Mouse (Mus musculus) gastrocnemius, adult 18-20 months (tissue): ENCODE results near the gene Ces4a. TPM values are rescaled to one million over a fixed set of nuclear protein-coding genes. Genes with fewer than 3 reads are reported as not detected.
"Not testable (repeated sequence)": the region's sequence is repeated elsewhere in the genome, so short reads cannot be mapped to it uniquely, and the experiment has no call there.

Source experiments
- DNase-seq: peaks from one replicate; pipeline ENCODE4 v3.0.0; 2021; ENCODE audit warnings: low spot score
- total RNA-seq, 2 experiments: library from RNA; stranded (reverse); gene quantifications; 2 replicates each; pipeline ENCODE4 v1.2.3; 2021

Gene Ces4a
- total RNA-seq, 2 experiments from 2014 or later = not detected

DNA sequence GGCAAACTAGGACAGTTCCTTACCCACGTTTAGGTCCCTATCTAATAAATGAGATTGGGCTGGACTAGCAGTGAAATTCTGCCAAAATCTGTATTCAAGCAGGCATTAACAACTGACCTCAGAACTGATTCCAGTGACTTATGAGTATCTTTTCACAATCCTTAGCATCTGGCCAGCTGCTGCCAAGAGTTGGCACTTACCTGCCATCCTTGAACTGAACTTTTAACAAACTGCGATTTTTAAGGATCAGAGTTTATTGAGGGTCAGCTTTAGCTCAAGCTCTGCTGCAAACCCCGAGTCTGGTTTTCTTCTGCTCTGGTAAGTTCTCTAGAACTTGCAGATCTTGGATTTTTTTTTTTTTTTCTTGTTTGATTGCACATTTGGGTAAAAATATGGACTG is 38.0 kb downstream of the Ces4a start:
- no peak for DNase-seq

DNA sequence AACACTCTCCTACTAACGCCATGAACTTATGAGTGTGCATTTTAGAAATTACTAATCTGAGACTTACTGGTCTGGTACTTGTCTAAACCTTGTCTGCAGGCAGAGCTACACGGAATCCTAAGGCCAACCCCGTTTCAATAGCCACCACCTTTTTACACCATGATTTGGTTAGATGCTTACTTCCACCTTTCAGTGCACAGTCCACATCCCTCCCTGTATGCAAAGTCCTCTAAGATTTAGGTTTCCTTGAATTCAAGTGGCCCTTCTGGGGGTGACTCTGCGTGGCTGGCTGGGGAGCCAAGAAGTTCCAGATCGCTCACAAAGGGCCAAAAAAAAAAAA is 38.4 kb downstream of the Ces4a start:
- DNase-seq = no peak

- peak; percentile 94 for DNase-seq
These were observed 38.9 kb downstream of the Ces4a start, which contains the start of gene Cbfb for GRCm38 (mm10) chr8:105170381-105171115. TSS of gene Cbfb (plus strand) at chr8:105170674.

GRCm38 (mm10) chr8:105171116-105172002 is 39.8 kb downstream of the Ces4a start:
- peak; percentile 54 for DNase-seq

DNA sequence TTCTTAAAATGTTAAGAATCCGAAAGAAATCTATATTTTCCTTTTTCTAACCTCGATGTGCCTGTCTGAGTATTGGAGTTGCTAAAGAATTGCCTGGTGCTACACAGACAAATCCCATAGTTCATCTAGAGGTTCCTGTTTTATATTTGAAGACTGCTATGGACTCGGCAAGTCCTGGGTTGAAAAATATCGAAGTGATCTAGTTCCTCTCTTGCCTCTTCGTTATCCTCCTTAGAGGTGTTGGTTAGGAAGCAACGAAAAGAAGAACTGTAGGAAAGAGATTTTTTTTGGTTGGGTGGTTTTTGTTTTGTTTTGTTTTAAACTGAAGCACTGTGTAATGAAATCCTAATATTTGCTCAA is 40.4 kb downstream of the Ces4a start:
- no peak for DNase-seq

GRCm38 (mm10) chr8:105175287-105175686 is 43.7 kb downstream of the Ces4a start:
- DNase-seq = not testable (repeated sequence)

DNA sequence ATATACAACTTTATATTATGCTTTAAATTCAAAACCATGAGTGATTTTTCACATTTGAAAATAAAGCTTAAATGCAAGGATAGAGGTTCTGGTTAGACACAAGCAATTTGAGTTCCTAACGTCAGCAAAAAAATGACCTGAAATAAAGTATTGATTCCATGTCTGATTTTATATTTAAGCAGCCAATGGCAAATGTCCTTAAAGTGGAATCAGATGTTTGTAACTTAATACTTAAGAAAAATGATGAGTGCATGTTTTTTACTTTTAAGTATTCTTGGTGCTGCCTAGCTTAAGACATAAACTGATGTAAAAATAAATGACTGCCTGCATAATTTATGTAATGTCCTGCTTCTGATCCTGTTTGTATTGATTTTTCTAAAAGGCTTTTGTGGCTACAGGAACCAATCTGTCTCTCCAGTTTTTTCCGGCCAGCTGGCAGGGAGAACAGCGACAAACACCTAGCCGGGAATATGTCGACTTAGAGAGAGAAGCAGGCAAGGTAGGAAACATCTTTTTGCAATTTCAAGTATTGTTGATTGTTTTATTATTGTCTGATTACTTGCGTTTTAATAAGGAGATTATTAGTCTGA is 46.7 kb downstream of the Ces4a start:
- DNase-seq = no peak

DNA sequence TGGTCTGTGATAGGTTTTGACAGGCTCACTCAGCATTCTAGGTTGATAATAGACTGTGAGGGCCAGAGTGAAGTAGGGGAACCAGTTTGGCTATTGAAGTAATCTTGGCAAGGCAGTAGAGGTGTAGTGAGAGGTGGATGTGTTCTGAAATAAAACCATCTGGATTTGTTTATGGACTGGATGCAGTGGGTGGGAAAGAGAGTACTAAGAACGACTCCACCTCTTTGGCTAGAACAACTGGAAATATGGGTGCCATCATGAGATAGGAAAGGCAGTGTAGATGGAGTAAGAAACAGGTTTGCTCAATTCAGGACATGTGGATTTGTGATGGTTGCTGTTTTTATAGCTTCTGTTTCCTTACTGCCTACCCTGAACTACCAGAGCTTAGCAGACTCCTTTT is 50.6 kb downstream of the Ces4a start:
- no peak for DNase-seq

GRCm38 (mm10) chr8:105186467-105187005 is 54.9 kb downstream of the Ces4a start:
- no peak for DNase-seq

DNA sequence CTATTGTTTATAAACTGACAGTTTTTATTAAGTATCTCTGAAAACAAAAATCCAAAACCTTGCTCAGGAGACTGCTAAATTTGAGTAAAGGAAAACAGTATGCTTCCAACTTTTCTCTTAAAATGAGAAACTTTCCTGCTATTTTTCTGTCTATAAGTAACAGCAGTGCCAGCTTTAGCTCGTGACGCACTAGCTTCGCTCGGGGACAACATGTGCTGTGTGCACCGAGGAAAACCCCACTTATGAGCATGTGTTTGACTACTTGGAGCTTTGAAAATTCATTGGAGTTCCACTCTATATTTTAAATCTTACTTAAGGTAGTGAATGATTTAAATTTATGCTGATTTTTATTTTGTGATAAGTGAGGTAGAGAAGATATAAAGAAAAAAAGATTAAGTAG is 60.6 kb downstream of the Ces4a start:
- no peak for DNase-seq

Other genes with a start within 250 kb of the Ces4a start
- gene Ces2e, start 205.5 kb upstream of the Ces4a start, total RNA-seq = under 1 TPM in 1 of 2 experiments, not detected in 1; 0.19 TPM
- gene Ces2f, start 184.4 kb upstream of the Ces4a start, total RNA-seq = not detected
- under 1 TPM; 0.40 to 0.50 TPM for gene Ces2g, start 170.1 kb upstream of the Ces4a start, total RNA-seq
- not detected for gene Ces2h, start 130.9 kb upstream of the Ces4a start, total RNA-seq
- under 1 TPM in 1 of 2 experiments, not detected in 1; 0.57 TPM for gene Ces3a, start 83.2 kb upstream of the Ces4a start, total RNA-seq
- under 1 TPM in 1 of 2 experiments, not detected in 1; 0.12 TPM for gene Ces3b, start 48.0 kb upstream of the Ces4a start, total RNA-seq
- gene Cbfb, start 38.9 kb downstream of the Ces4a start, total RNA-seq = 10 to 100 TPM; 80.3 to 88.8 TPM
- gene D230025D16Rik, start 93.3 kb downstream of the Ces4a start, total RNA-seq = 10 to 100 TPM; 39.5 to 47.6 TPM
- 1 to 10 TPM; 1.3 to 1.9 TPM for gene B3gnt9, start 123.4 kb downstream of the Ces4a start, total RNA-seq
- gene Tradd, start 132.8 kb downstream of the Ces4a start, total RNA-seq = 1 to 10 TPM; 2.8 to 3.3 TPM
- gene Fbxl8, start 132.8 kb downstream of the Ces4a start, total RNA-seq = under 1 TPM; 0.55 to 0.71 TPM
- 10 to 100 TPM in 1 of 2 experiments, 1 to 10 TPM in 1; 9.8 to 11.1 TPM for gene Hsf4, start 138.0 kb downstream of the Ces4a start, total RNA-seq
- 10 to 100 TPM; 32.7 to 38.9 TPM for gene Nol3, start 144.3 kb downstream of the Ces4a start, total RNA-seq
- gene 4931428F04Rik, start 158.1 kb downstream of the Ces4a start, total RNA-seq = under 1 TPM; 0.53 to 0.74 TPM
- gene Exoc3l, start 164.3 kb downstream of the Ces4a start, total RNA-seq = 1 to 10 TPM in 1 of 2 experiments, under 1 TPM in 1; 0.85 to 1.3 TPM
- 10 to 100 TPM; 31.2 to 31.7 TPM for gene E2f4, start 165.9 kb downstream of the Ces4a start, total RNA-seq
- 1 to 10 TPM; 1.3 to 2.2 TPM for gene Elmo3, start 173.8 kb downstream of the Ces4a start, total RNA-seq
- 1 to 10 TPM in 1 of 2 experiments, under 1 TPM in 1; 0.89 to 1.4 TPM for gene Lrrc29, start 194.5 kb downstream of the Ces4a start, total RNA-seq
- 10 to 100 TPM; 21.1 to 22.6 TPM for gene Tmem208, start 194.6 kb downstream of the Ces4a start, total RNA-seq
- gene Fhod1, start 216.2 kb downstream of the Ces4a start, total RNA-seq = 10 to 100 TPM; 19.7 to 26.1 TPM
- under 1 TPM; 0.25 to 0.50 TPM for gene Slc9a5, start 217.0 kb downstream of the Ces4a start, total RNA-seq
- gene Plekhg4, start 241.5 kb downstream of the Ces4a start, total RNA-seq = under 1 TPM in 1 of 2 experiments, not detected in 1; 0.09 TPM